Mouse (Mus musculus): ENCODE data around the gene Klrc3. TPM values are rescaled to one million over a fixed set of nuclear protein-coding genes. Genes with fewer than 3 reads are reported as not detected.

The Klrc3 gene
- polyA plus RNA-seq, 1 experiment from 2014 or later, result not detected

DNA sequence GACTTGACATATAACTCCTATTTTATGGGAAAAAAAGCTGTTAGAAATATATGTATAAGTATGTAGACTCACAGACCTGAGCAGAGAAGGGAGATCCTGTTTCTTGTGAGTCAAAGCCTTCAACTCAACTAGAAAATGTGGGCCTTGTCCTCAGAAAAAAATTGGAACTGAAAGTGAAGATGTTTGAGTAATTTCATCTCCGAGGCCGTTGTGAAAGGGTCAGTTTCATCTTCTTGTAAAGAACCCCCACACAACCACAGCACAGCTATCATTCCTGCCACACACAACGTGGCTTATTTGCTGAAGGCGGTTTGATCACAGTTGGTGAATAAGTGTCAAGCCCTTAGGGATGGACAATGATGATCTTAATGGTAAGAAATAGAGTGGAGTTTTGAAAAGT lies 19.4 kb downstream of the Klrc3 start, which contains the start of gene Klrk1:
Gene Klrk1, minus strand, starts transcription at position 130 of the 400 bp plus-strand sequence.
- no peaks in the 10 kb centered on the region for H3K4me1 ChIP-seq (ENCODE audit: control insufficient read depth, insufficient read depth, low read length)
- no peak for ATAC-seq (replicated peaks; ENCODE audit: insufficient number of reproducible peaks, low FRiP score, low TSS enrichment, low read depth)
- H3K27ac ChIP-seq (replicated peaks; ENCODE audit: low read depth, low read length), result no peak within 1 kb of the TSS
- no peak within 1 kb of the TSS for H3K4me2 ChIP-seq (ENCODE audit: low read depth, low read length)
- no peaks in the 10 kb centered on the region for H3K36me3 ChIP-seq (replicated peaks; ENCODE audit: control insufficient read depth, insufficient read depth, low read depth, low read length)
- no peaks in the 10 kb centered on the region for H3K27me3 ChIP-seq (ENCODE audit: control insufficient read depth, insufficient read depth, low read length)
- no peak within 1 kb of the TSS for H3K9ac ChIP-seq (replicated peaks; ENCODE audit: low read length)
- no peaks in the 10 kb centered on the region for H3K9me3 ChIP-seq (replicated peaks; ENCODE audit: control insufficient read depth, low read length)
- DNase-seq (ENCODE audit: low spot score), result no peak
- H3K4me3 ChIP-seq (ENCODE audit: low read depth, low read length), result no peak within 1 kb of the TSS
- 77% methylated on average over 4 of the region's 4 CpGs for WGBS

DNA sequence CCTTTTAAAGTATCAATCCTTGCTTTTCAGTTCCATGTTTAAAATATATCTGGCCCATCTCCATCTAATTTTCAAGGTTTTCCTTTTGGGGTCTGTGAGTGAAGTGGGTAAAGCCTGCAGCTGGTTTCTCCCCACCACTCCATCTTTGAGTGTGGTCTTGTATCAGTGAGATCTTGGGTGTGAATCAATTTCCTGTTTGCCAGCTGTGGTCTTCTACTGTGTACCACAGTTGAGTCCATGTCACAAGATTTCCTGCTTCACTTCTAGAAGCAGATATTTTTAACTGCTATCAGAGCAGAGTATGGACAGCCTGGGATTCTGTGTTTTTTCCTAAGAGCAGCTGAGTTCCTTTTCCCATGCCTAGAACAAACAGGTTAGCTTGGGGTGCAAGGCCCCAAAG lies 34.8 kb downstream of the Klrc3 start:
- Histone ChIP-seq H3K4me2 (ENCODE audit: low read depth, low read length) (no peak overlapping the region), H3K27ac (replicated peaks; ENCODE audit: low read depth, low read length) (no peak overlapping the region), H3K9ac (replicated peaks; ENCODE audit: low read length) (no peak overlapping the region), H3K27me3 (ENCODE audit: control insufficient read depth, insufficient read depth, low read length) (no peaks in the 10 kb centered on the region), H3K4me3 (ENCODE audit: low read depth, low read length) (no peak overlapping the region), H3K9me3 (replicated peaks; ENCODE audit: control insufficient read depth, low read length) (no peaks in the 10 kb centered on the region), H3K36me3 (replicated peaks; ENCODE audit: control insufficient read depth, insufficient read depth, low read depth, low read length) (no peaks in the 10 kb centered on the region), H3K4me1 (ENCODE audit: control insufficient read depth, insufficient read depth, low read length) (no peaks in the 10 kb centered on the region)
- no peak for DNase-seq (ENCODE audit: low spot score)
- no peak for ATAC-seq (replicated peaks; ENCODE audit: insufficient number of reproducible peaks, low FRiP score, low TSS enrichment, low read depth)

DNA sequence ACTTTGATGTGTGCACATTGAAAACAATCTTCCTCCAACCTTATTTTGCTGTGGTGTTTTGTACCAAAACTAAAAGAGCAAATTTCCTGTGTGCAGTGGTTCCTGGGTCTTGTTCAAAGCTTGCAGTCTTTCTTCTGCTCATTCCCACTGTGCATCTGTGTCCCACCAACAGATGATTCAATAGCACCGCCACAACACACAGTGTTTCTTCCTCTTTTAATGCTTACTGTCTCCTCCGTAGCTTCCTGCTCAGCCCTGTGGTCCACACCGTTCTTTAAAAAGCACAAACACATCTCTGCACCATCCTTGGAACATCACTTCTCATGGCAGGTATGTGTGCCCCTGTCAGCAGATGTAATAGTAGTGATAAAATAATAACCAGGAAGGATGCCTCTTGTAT lies 51.6 kb downstream of the Klrc3 start, which contains the start of gene Klrd1:
Gene Klrd1, plus strand, starts transcription at position 275 of the 400 bp plus-strand sequence.
- Histone ChIP-seq H3K9ac (replicated peaks; ENCODE audit: low read length) (no peak within 1 kb of the TSS), H3K9me3 (replicated peaks; ENCODE audit: control insufficient read depth, low read length) (no peaks in the 10 kb centered on the region), H3K4me3 (ENCODE audit: low read depth, low read length) (no peak within 1 kb of the TSS), H3K4me2 (ENCODE audit: low read depth, low read length) (no peak within 1 kb of the TSS), H3K4me1 (ENCODE audit: control insufficient read depth, insufficient read depth, low read length) (no peaks in the 10 kb centered on the region), H3K27ac (replicated peaks; ENCODE audit: low read depth, low read length) (no peak within 1 kb of the TSS), H3K27me3 (ENCODE audit: control insufficient read depth, insufficient read depth, low read length) (no peaks in the 10 kb centered on the region), H3K36me3 (replicated peaks; ENCODE audit: control insufficient read depth, insufficient read depth, low read depth, low read length) (no peaks in the 10 kb centered on the region)
- ATAC-seq (replicated peaks; ENCODE audit: insufficient number of reproducible peaks, low FRiP score, low TSS enrichment, low read depth) (no peak), DNase-seq (ENCODE audit: low spot score) (no peak)
- WGBS, result 84% methylated on average over 3 of the region's 3 CpGs

Small RNAs within 50 kb of the gene (microRNA-seq; reads per million reads assigned to microRNA genes)
- gene Mir680-1 (ENCODE audit: borderline number of aligned reads), result not detected

Other genes starting within 250 kb of the Klrc3 start
- gene Clec1b, start 246.0 kb downstream of the Klrc3 start, polyA plus RNA-seq (2014; fragmentation: Nextera tagmentation; extraction: Ambion mirVana), result 10.7 and 13.5 TPM in 2 replicates
- gene Clec9a, start 234.5 kb downstream of the Klrc3 start, polyA plus RNA-seq (2014; fragmentation: Nextera tagmentation; extraction: Ambion mirVana), result 0.13 and 0.15 TPM in 2 replicates
- 0.49 and 1.5 TPM in 2 replicates for gene Clec1a, start 191.3 kb downstream of the Klrc3 start, polyA plus RNA-seq (2014; fragmentation: Nextera tagmentation; extraction: Ambion mirVana)
- gene Olr1, start 136.2 kb downstream of the Klrc3 start, polyA plus RNA-seq (2014; fragmentation: Nextera tagmentation; extraction: Ambion mirVana), result 0.36 TPM in 1 of 2 replicates, not detected in the other
- gene Tmem52b, start 130.8 kb downstream of the Klrc3 start, polyA plus RNA-seq (2014; fragmentation: Nextera tagmentation; extraction: Ambion mirVana), result not detected in 2 replicates
- gene Gabarapl1, start 110.2 kb downstream of the Klrc3 start, polyA plus RNA-seq (2014; fragmentation: Nextera tagmentation; extraction: Ambion mirVana), result 17.5 and 19.4 TPM in 2 replicates
- gene Klre1, start 65.4 kb downstream of the Klrc3 start, polyA plus RNA-seq (2014; fragmentation: Nextera tagmentation; extraction: Ambion mirVana), result not detected in 2 replicates
- gene Klrd1, start 51.6 kb downstream of the Klrc3 start, polyA plus RNA-seq (2014; fragmentation: Nextera tagmentation; extraction: Ambion mirVana), result not detected in 2 replicates
- 0.08 TPM in 1 of 2 replicates, not detected in the other for gene Klrk1, start 19.5 kb downstream of the Klrc3 start, polyA plus RNA-seq (2014; fragmentation: Nextera tagmentation; extraction: Ambion mirVana)
- gene Klrc2, start 17.4 kb upstream of the Klrc3 start, polyA plus RNA-seq (2014; fragmentation: Nextera tagmentation; extraction: Ambion mirVana), result not detected in 2 replicates
- not detected in 2 replicates for gene Klrc1, start 35.6 kb upstream of the Klrc3 start, polyA plus RNA-seq (2014; fragmentation: Nextera tagmentation; extraction: Ambion mirVana)
- not detected in 2 replicates for gene Klri1, start 73.8 kb upstream of the Klrc3 start, polyA plus RNA-seq (2014; fragmentation: Nextera tagmentation; extraction: Ambion mirVana)
- not detected in 2 replicates for gene Klri2, start 97.1 kb upstream of the Klrc3 start, polyA plus RNA-seq (2014; fragmentation: Nextera tagmentation; extraction: Ambion mirVana)
- not detected in 2 replicates for gene Gm156, start 140.9 kb upstream of the Klrc3 start, polyA plus RNA-seq (2014; fragmentation: Nextera tagmentation; extraction: Ambion mirVana)
- not detected in 2 replicates for gene Gm17631, start 219.3 kb upstream of the Klrc3 start, polyA plus RNA-seq (2014; fragmentation: Nextera tagmentation; extraction: Ambion mirVana)
- gene Klra17, start 233.3 kb upstream of the Klrc3 start, polyA plus RNA-seq (2014; fragmentation: Nextera tagmentation; extraction: Ambion mirVana), result not detected in 2 replicates